In genomic region chr10:102931445-102931844, GRCm38 (mm10) we compare ENCODE assay signal across 27 mouse cellular contexts.
DNase-seq lines count a peak whose midpoint lies in the region; ATAC-seq and TF ChIP-seq lines count a peak whose summit lies in the region.
"Had no signal": no experiment of that assay in that cellular context is flagged by ENCODE, and none has a peak within 500 bp of the region (broad histone marks: within the 10 kb centered on the region; RNA-seq: fewer than 3 reads in every experiment).

No protein-coding gene starts in this region.

- no peak overlapping the region for H3K9ac ChIP-seq in liver, embryonic 12.5 days
- no peak overlapping the region for H3K9ac ChIP-seq in liver, embryonic 15.5 days
- H3K9ac ChIP-seq in intestine, postnatal 0 days (ENCODE audit: low read depth, low read length), result no peak overlapping the region
- H3K9ac ChIP-seq: embryonic facial prominence, embryonic 13.5 days; forebrain, embryonic 13.5 days; hindbrain, embryonic 12.5 days; hindbrain, embryonic 15.5 days had no signal

- WGBS in liver, embryonic 12.5 days (ENCODE audit: insufficient replicate concordance), result 30% methylated on average over 3 of the region's 3 CpGs
- WGBS in liver, embryonic 15.5 days (ENCODE audit: insufficient replicate concordance), result 29% methylated on average over 3 of the region's 3 CpGs
- WGBS in intestine, postnatal 0 days, result 37% methylated on average over 3 of the region's 3 CpGs

- no peak overlapping the region for H3K4me2 ChIP-seq in liver, embryonic 12.5 days
- no peak overlapping the region for H3K4me2 ChIP-seq in liver, embryonic 15.5 days
- H3K4me2 ChIP-seq in intestine, postnatal 0 days (replicated peaks; ENCODE audit: low read depth), result no peak overlapping the region
- H3K4me2 ChIP-seq: embryonic facial prominence, embryonic 13.5 days; forebrain, embryonic 13.5 days; heart, embryonic 11.5 days; hindbrain, embryonic 12.5 days; hindbrain, embryonic 15.5 days had no signal

- no peaks in the 10 kb centered on the region for H3K9me3 ChIP-seq in liver, embryonic 12.5 days (replicated peaks)
- H3K9me3 ChIP-seq in liver, embryonic 15.5 days (replicated peaks), result no peaks in the 10 kb centered on the region
- no peaks in the 10 kb centered on the region for H3K9me3 ChIP-seq in intestine, postnatal 0 days (ENCODE audit: control insufficient read depth)
- H3K9me3 ChIP-seq: embryonic facial prominence, embryonic 10.5 days; embryonic facial prominence, embryonic 13.5 days; forebrain, embryonic 10.5 days; forebrain, embryonic 13.5 days; hindbrain, embryonic 12.5 days; hindbrain, embryonic 15.5 days had no signal

- no peaks in the 10 kb centered on the region for H3K4me1 ChIP-seq in liver, embryonic 12.5 days
- H3K4me1 ChIP-seq in liver, embryonic 15.5 days (replicated peaks), result no peaks in the 10 kb centered on the region
- no peaks in the 10 kb centered on the region for H3K4me1 ChIP-seq in intestine, postnatal 0 days (replicated peaks; ENCODE audit: control insufficient read depth, insufficient read depth, low read length)
- H3K4me1 ChIP-seq: embryonic facial prominence, embryonic 10.5 days; embryonic facial prominence, embryonic 13.5 days; forebrain, embryonic 10.5 days; forebrain, embryonic 13.5 days; hindbrain, embryonic 12.5 days; hindbrain, embryonic 15.5 days had no signal

- peak; percentile 3 for DNase-seq in c-Kit-positive CD71-positive TER-119-positive erythroid progenitor cells, embryonic 14.5 days (ENCODE audit: low spot score)
- DNase-seq in yolk sac, embryonic 10.5 days (ENCODE audit: low spot score), result no peak
- no peak for DNase-seq in kidney, adult 8-10 months
- DNase-seq in right cerebral cortex, postnatal 25 days, result no peak
- DNase-seq: adrenal gland, adult 8-10 months; adrenal gland, postnatal 25 days; cerebellum, adult 18-20 months; cerebellum, adult 9-10 months; cerebellum, postnatal 25 days; embryo, embryonic 11 days; gastrocnemius, postnatal 10 days; gastrocnemius, postnatal 36 days had no signal

- TF ChIP-seq CTCF in intestine, postnatal 0 days (IDR thresholded peaks at IDR 0.05; ENCODE audit: low read depth), result no peak

- no peak overlapping the region for H3K4me3 ChIP-seq in liver, embryonic 12.5 days
- H3K4me3 ChIP-seq in liver, embryonic 15.5 days (replicated peaks), result no peak overlapping the region
- no peak overlapping the region for H3K4me3 ChIP-seq in intestine, postnatal 0 days (ENCODE audit: low read depth, low read length)
- H3K4me3 ChIP-seq: embryonic facial prominence, embryonic 10.5 days; embryonic facial prominence, embryonic 13.5 days; erythroblast, embryonic 14.5 days; forebrain, embryonic 10.5 days; forebrain, embryonic 13.5 days; hindbrain, embryonic 12.5 days; hindbrain, embryonic 15.5 days had no signal

- H3K27ac ChIP-seq in liver, embryonic 12.5 days, result no peak overlapping the region
- no peak overlapping the region for H3K27ac ChIP-seq in liver, embryonic 15.5 days (replicated peaks)
- H3K27ac ChIP-seq in intestine, postnatal 0 days (ENCODE audit: low read depth, low read length), result no peak overlapping the region
- H3K27ac ChIP-seq: embryonic facial prominence, embryonic 10.5 days; embryonic facial prominence, embryonic 13.5 days; forebrain, embryonic 10.5 days; forebrain, embryonic 13.5 days; hindbrain, embryonic 12.5 days; hindbrain, embryonic 15.5 days had no signal

- ATAC-seq in liver, embryonic 12.5 days, result peak; percentile 81
- ATAC-seq in liver, embryonic 15.5 days (ENCODE audit: insufficient read depth), result peak; percentile 78
- ATAC-seq in megakaryocyte progenitor cell, adult 5-6 weeks (replicated peaks; ENCODE audit: poor library complexity), result peak; percentile 88
- no peak for ATAC-seq in intestine, postnatal 0 days
- ATAC-seq: activated CD4-positive, CD25-positive, alpha-beta regulatory T cell, adult 4 months; CD4-positive, CD25-positive, alpha-beta regulatory T cell, adult 4 months; forebrain, embryonic 13.5 days; forebrain, embryonic 16.5 days had no signal

- H3K27me3 ChIP-seq in liver, embryonic 12.5 days (replicated peaks), result no peaks in the 10 kb centered on the region
- H3K27me3 ChIP-seq in liver, embryonic 15.5 days, result no peaks in the 10 kb centered on the region
- no peaks in the 10 kb centered on the region for H3K27me3 ChIP-seq in intestine, postnatal 0 days (replicated peaks; ENCODE audit: control insufficient read depth, insufficient read depth, low read length)
- H3K27me3 ChIP-seq: embryonic facial prominence, embryonic 13.5 days; forebrain, embryonic 13.5 days; hindbrain, embryonic 12.5 days; hindbrain, embryonic 15.5 days had no signal

- no peaks in the 10 kb centered on the region for H3K36me3 ChIP-seq in liver, embryonic 12.5 days
- no peaks in the 10 kb centered on the region for H3K36me3 ChIP-seq in liver, embryonic 15.5 days (replicated peaks)
- no peaks in the 10 kb centered on the region for H3K36me3 ChIP-seq in intestine, postnatal 0 days (ENCODE audit: control insufficient read depth, insufficient read depth)
- H3K36me3 ChIP-seq: embryonic facial prominence, embryonic 10.5 days; embryonic facial prominence, embryonic 13.5 days; forebrain, embryonic 10.5 days; hindbrain, embryonic 12.5 days; hindbrain, embryonic 15.5 days had no signal
